Mouse (Mus musculus): ENCODE data around the gene Zc3hc1. TPM values are rescaled to one million over a fixed set of nuclear protein-coding genes. Genes with fewer than 3 reads are reported as not detected.

The Zc3hc1 gene
- total and polyA plus RNA-seq, 2 experiments from 2014 or later, result 56.7 to 71.9 TPM

GRCm38 (mm10) chr6:30356680-30357079 lies 34.1 kb downstream of the Zc3hc1 start:
- no peak for DNase-seq
- 88% methylated on average over 12 of the region's 12 CpGs for WGBS
- H3K27ac ChIP-seq (ENCODE audit: low read depth, low read length), result no peak overlapping the region
- no peaks in the 10 kb centered on the region for H3K4me1 ChIP-seq (ENCODE audit: insufficient read depth)
- ATAC-seq, result no peak
- H3K4me2 ChIP-seq (ENCODE audit: low read depth), result no peak overlapping the region
- H3K36me3 ChIP-seq (ENCODE audit: insufficient read depth), result no peaks in the 10 kb centered on the region
- no peaks in the 10 kb centered on the region for H3K9me3 ChIP-seq (ENCODE audit: low read length)
- H3K27me3 ChIP-seq (ENCODE audit: insufficient read depth, low read length), result no peaks in the 10 kb centered on the region
- no peak overlapping the region for H3K9ac ChIP-seq
- TF ChIP-seq CTCF (IDR thresholded peaks at IDR 0.05; ENCODE audit: low read depth), result no peak
- H3K4me3 ChIP-seq (ENCODE audit: low read depth, low read length), result no peak overlapping the region

GRCm38 (mm10) chr6:30356161-30356560 lies 34.7 kb downstream of the Zc3hc1 start:
- Histone ChIP-seq H3K27ac (ENCODE audit: low read depth, low read length) (no peak overlapping the region), H3K27me3 (ENCODE audit: insufficient read depth, low read length) (no peaks in the 10 kb centered on the region), H3K4me3 (ENCODE audit: low read depth, low read length) (no peak overlapping the region), H3K4me2 (ENCODE audit: low read depth) (no peak overlapping the region), H3K9ac (no peak overlapping the region), H3K4me1 (ENCODE audit: insufficient read depth) (no peaks in the 10 kb centered on the region), H3K36me3 (ENCODE audit: insufficient read depth) (no peaks in the 10 kb centered on the region), H3K9me3 (ENCODE audit: low read length) (no peaks in the 10 kb centered on the region)
- DNase-seq, result no peak
- TF ChIP-seq CTCF (IDR thresholded peaks at IDR 0.05; ENCODE audit: low read depth), result no peak
- ATAC-seq, result no peak
- 75% methylated on average over 5 of the region's 5 CpGs for WGBS

- no peak overlapping the region for H3K4me3 ChIP-seq (ENCODE audit: low read depth, low read length)
- WGBS, result 79% methylated on average over 8 of the region's 8 CpGs
- H3K9ac ChIP-seq, result no peak overlapping the region
- no peak overlapping the region for H3K4me2 ChIP-seq (ENCODE audit: low read depth)
- H3K36me3 ChIP-seq (ENCODE audit: insufficient read depth), result no peaks in the 10 kb centered on the region
- H3K27me3 ChIP-seq (ENCODE audit: insufficient read depth, low read length), result no peaks in the 10 kb centered on the region
- no peak for DNase-seq
- H3K4me1 ChIP-seq (ENCODE audit: insufficient read depth), result no peaks in the 10 kb centered on the region
- no peak for ATAC-seq
- no peak for TF ChIP-seq CTCF (IDR thresholded peaks at IDR 0.05; ENCODE audit: low read depth)
- H3K27ac ChIP-seq (ENCODE audit: low read depth, low read length), result no peak overlapping the region
- no peaks in the 10 kb centered on the region for H3K9me3 ChIP-seq (ENCODE audit: low read length)
These were observed 35.1 kb downstream of the Zc3hc1 start for GRCm38 (mm10) chr6:30355701-30356100.

- Histone ChIP-seq H3K27ac (ENCODE audit: low read depth, low read length) (no peak overlapping the region), H3K4me2 (ENCODE audit: low read depth) (no peak overlapping the region), H3K4me3 (ENCODE audit: low read depth, low read length) (no peak overlapping the region), H3K9ac (no peak overlapping the region), H3K9me3 (ENCODE audit: low read length) (no peaks in the 10 kb centered on the region), H3K36me3 (ENCODE audit: insufficient read depth) (no peaks in the 10 kb centered on the region), H3K4me1 (ENCODE audit: insufficient read depth) (no peaks in the 10 kb centered on the region), H3K27me3 (ENCODE audit: insufficient read depth, low read length) (no peaks in the 10 kb centered on the region)
- TF ChIP-seq CTCF (IDR thresholded peaks at IDR 0.05; ENCODE audit: low read depth), result no peak
- 73% methylated on average over 5 of the region's 5 CpGs for WGBS
- no peak for ATAC-seq
- no peak for DNase-seq
These were observed 36.1 kb downstream of the Zc3hc1 start for GRCm38 (mm10) chr6:30354760-30355159.

GRCm38 (mm10) chr6:30353661-30354060 lies 37.2 kb downstream of the Zc3hc1 start:
- Histone ChIP-seq H3K27me3 (ENCODE audit: insufficient read depth, low read length) (no peaks in the 10 kb centered on the region), H3K27ac (ENCODE audit: low read depth, low read length) (no peak overlapping the region), H3K4me2 (ENCODE audit: low read depth) (no peak overlapping the region), H3K4me3 (ENCODE audit: low read depth, low read length) (no peak overlapping the region), H3K36me3 (ENCODE audit: insufficient read depth) (no peaks in the 10 kb centered on the region), H3K9ac (no peak overlapping the region), H3K9me3 (ENCODE audit: low read length) (no peaks in the 10 kb centered on the region), H3K4me1 (ENCODE audit: insufficient read depth) (no peaks in the 10 kb centered on the region)
- 71% methylated on average over 8 of the region's 8 CpGs for WGBS
- ATAC-seq (no peak), DNase-seq (no peak)
- TF ChIP-seq CTCF (IDR thresholded peaks at IDR 0.05; ENCODE audit: low read depth), result no peak

GRCm38 (mm10) chr6:30352762-30353161 lies 38.1 kb downstream of the Zc3hc1 start:
- Histone ChIP-seq H3K27me3 (ENCODE audit: insufficient read depth, low read length) (no peaks in the 10 kb centered on the region), H3K4me2 (ENCODE audit: low read depth) (no peak overlapping the region), H3K4me1 (ENCODE audit: insufficient read depth) (no peaks in the 10 kb centered on the region), H3K9ac (no peak overlapping the region), H3K4me3 (ENCODE audit: low read depth, low read length) (no peak overlapping the region), H3K9me3 (ENCODE audit: low read length) (no peaks in the 10 kb centered on the region), H3K27ac (ENCODE audit: low read depth, low read length) (no peak overlapping the region), H3K36me3 (ENCODE audit: insufficient read depth) (no peaks in the 10 kb centered on the region)
- no peak for TF ChIP-seq CTCF (IDR thresholded peaks at IDR 0.05; ENCODE audit: low read depth)
- DNase-seq, result no peak
- WGBS, result 57% methylated on average over 8 of the region's 8 CpGs
- ATAC-seq, result no peak

- no peak for DNase-seq
- Histone ChIP-seq H3K4me2 (ENCODE audit: low read depth) (no peak overlapping the region), H3K4me1 (ENCODE audit: insufficient read depth) (no peaks in the 10 kb centered on the region), H3K27ac (ENCODE audit: low read depth, low read length) (no peak overlapping the region), H3K36me3 (ENCODE audit: insufficient read depth) (no peaks in the 10 kb centered on the region), H3K27me3 (ENCODE audit: insufficient read depth, low read length) (no peaks in the 10 kb centered on the region), H3K9me3 (ENCODE audit: low read length) (no peaks in the 10 kb centered on the region), H3K9ac (no peak overlapping the region), H3K4me3 (ENCODE audit: low read depth, low read length) (no peak overlapping the region)
- 78% methylated on average over 9 of the region's 9 CpGs for WGBS
- no peak for ATAC-seq
- TF ChIP-seq CTCF (IDR thresholded peaks at IDR 0.05; ENCODE audit: low read depth), result no peak
These were observed 39.5 kb downstream of the Zc3hc1 start for GRCm38 (mm10) chr6:30351290-30351689.
